Mouse (Mus musculus) liver, embryonic 11.5 days (tissue): ENCODE data around the gene Abcc6. TPM values are rescaled to one million over a fixed set of nuclear protein-coding genes. Genes with fewer than 3 reads are reported as not detected.

Experiments
- ATAC-seq: fragments of 200-750 bp; cut with Nextera tagmentation; replicated peaks from 2 replicates; pipeline ENCODE4 v1.8.0; 2017; ENCODE audit warnings: moderate number of reproducible peaks, mild to moderate bottlenecking, moderate TSS enrichment, moderate library complexity; ENCODE audit not compliant: low FRiP score
- DNase-seq: peaks from one replicate; pipeline ENCODE4 v3.0.0-alpha.2; 2017; ENCODE audit warnings: low spot score
- H3K27ac ChIP-seq: fragments of 300-500 bp; sonication (generic); 2 replicates; pipeline ENCODE4 v1.5.1; 2014; ENCODE audit warnings: mild to moderate bottlenecking, low read depth, low read length, control low read depth
- H3K27me3 ChIP-seq: fragments of 300-500 bp; sonication (generic); replicated peaks from 2 replicates; pipeline ENCODE4 v1.6.1; 2014; ENCODE audit warnings: low read length, mixed read lengths; ENCODE audit not compliant: control insufficient read depth, insufficient read depth
- H3K36me3 ChIP-seq: fragments of 300-500 bp; sonication (generic); 2 replicates; pipeline ENCODE4 v1.6.1; 2014; ENCODE audit warnings: mild to moderate bottlenecking, low read length, moderate library complexity, mixed read lengths; ENCODE audit not compliant: control insufficient read depth, insufficient read depth
- H3K4me1 ChIP-seq: fragments of 300-500 bp; sonication (generic); replicated peaks from 2 replicates; pipeline ENCODE4 v1.6.1; 2014; ENCODE audit warnings: low read length, mixed read lengths; ENCODE audit not compliant: control insufficient read depth, insufficient read depth
- H3K4me2 ChIP-seq: fragments of 300-500 bp; sonication (generic); 2 replicates; pipeline ENCODE4 v1.6.1; 2014; ENCODE audit warnings: mild to moderate bottlenecking, control low read depth, moderate library complexity
- H3K4me3 ChIP-seq: fragments of 300-500 bp; sonication (generic); 2 replicates; pipeline ENCODE4 v1.5.1; 2014; ENCODE audit warnings: low read depth, low read length, control low read depth
- H3K9ac ChIP-seq: fragments of 300-500 bp; sonication (generic); 2 replicates; pipeline ENCODE4 v1.6.1; 2014; ENCODE audit warnings: low read depth, low read length, control low read depth
- H3K9me3 ChIP-seq: fragments of 300-500 bp; sonication (generic); 2 replicates; pipeline ENCODE4 v1.6.1; 2016; ENCODE audit warnings: low read length, inconsistent platforms, mixed read lengths; ENCODE audit not compliant: control insufficient read depth
- WGBS: fragments of 180-500 bp; shearing (Covaris S2); extraction: QIAGEN DNeasy Blood & Tissue Kit; methylation state at CpG from one replicate; pipeline ENCODE4 v1.1.7; 2014; 5-methylcytosine and 5-hydroxymethylcytosine counted together
- polyA plus RNA-seq: library from polyadenylated mRNA; unstranded; fragments of >200 nt; fragmentation: Nextera tagmentation; extraction: Ambion mirVana; gene quantifications from 2 replicates; pipeline ENCODE4 v1.2.1, GENCODE M21; 2014

Gene Abcc6
- polyA plus RNA-seq, 1 experiment from 2014 or later: 5.4 TPM

DNA sequence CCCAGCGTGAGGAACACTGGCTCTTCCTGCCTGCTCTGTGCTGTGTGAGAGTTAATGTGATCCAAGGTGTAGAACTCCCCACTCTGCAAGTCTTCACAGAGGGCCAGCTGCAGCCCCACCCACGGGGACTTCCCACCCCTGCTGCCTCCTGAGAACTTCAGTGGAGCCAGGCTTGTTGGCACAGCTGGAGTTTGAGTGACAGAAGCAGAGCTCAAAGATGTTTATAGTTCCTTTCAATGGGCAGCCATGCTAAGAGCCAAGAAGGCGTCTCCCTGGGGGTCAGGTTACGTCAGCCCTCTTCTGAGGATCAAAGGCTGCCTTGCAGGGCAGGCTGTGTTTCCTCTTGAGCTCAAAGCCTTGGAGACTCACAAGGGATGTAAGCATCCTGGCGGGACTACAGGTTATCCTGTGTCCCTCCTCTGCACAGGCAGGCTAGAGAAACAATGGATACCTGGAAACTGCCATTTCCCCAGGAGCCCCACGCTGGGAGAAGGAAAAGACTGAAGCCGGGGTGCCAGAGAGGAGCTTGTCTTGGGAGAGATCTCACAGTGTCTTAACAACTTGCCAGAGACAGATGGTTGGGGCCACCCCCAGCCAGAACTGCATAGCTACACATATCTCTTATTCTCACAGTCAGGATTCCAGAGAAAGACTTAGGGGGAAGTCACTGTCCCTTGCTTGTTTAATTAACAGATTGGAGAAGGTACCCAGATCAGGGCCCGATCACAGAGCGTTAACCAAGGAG is 16.7 kb downstream of the Abcc6 start:
- Histone ChIP-seq H3K27ac (no peak overlapping the region), H3K27me3 (peaks cover 1% of the 10 kb centered on the region; the same call in 1 of the 2 replicates), H3K9ac (no peak overlapping the region), H3K9me3 (no peaks in the 10 kb centered on the region), H3K4me3 (no peak overlapping the region), H3K4me2 (no peak overlapping the region), H3K36me3 (no peaks in the 10 kb centered on the region), H3K4me1 (no peaks in the 10 kb centered on the region; the same call in 1 of the 2 replicates)
- 37% methylated on average over 9 of the region's 9 CpGs for WGBS
- ATAC-seq (no peak), DNase-seq (no peak)

DNA sequence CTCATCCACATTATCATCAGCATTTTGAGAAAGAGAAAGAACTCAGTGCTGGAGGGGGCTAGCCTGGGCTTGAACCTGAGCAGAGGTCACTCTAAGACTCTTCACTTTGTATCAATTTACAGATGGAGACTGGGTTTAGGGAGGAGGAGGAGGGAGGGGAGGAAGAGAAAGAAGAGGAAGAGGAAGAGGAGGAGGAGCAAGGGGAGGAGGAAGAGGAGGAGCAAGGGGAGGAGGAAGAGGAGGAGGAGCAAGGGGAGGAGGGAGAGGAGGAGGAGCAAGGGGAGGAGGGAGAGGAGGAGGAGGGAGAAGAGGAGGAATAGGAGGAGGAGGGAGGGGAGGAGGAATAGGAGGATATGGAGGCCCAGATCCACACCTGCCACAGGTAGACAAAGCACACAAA is 18.0 kb downstream of the Abcc6 start:
- H3K4me3 ChIP-seq: no peak overlapping the region
- no peak overlapping the region for H3K27ac ChIP-seq
- H3K4me1 ChIP-seq: no peaks in the 10 kb centered on the region; the same call in 1 of the 2 replicates

GRCm38 (mm10) chr7:46009578-46009977 is 20.5 kb downstream of the Abcc6 start:
- no peak for ATAC-seq
- Histone ChIP-seq H3K36me3 (no peaks in the 10 kb centered on the region), H3K27me3 (peaks cover 3% of the 10 kb centered on the region; the same call in 1 of the 2 replicates), H3K9me3 (no peaks in the 10 kb centered on the region), H3K9ac (no peak overlapping the region), H3K4me3 (no peak overlapping the region), H3K4me1 (no peaks in the 10 kb centered on the region; the same call in 1 of the 2 replicates), H3K4me2 (no peak overlapping the region), H3K27ac (no peak overlapping the region)
- WGBS: 19% methylated on average over 5 of the region's 5 CpGs
- DNase-seq: no peak

More for the DNA sequence above, 18.0 kb downstream of the Abcc6 start:
- Histone ChIP-seq H3K36me3 (no peaks in the 10 kb centered on the region), H3K9ac (no peak overlapping the region), H3K27me3 (peaks cover 3% of the 10 kb centered on the region; the same call in 1 of the 2 replicates), H3K4me2 (no peak overlapping the region), H3K9me3 (no peaks in the 10 kb centered on the region)
- DNase-seq: no peak
- no peak for ATAC-seq

GRCm38 (mm10) chr7:46002748-46003147 is 27.4 kb downstream of the Abcc6 start:
- no peaks in the 10 kb centered on the region for H3K27me3 ChIP-seq
- no peak overlapping the region for H3K4me3 ChIP-seq
- no peaks in the 10 kb centered on the region for H3K9me3 ChIP-seq
- no peak overlapping the region for H3K9ac ChIP-seq
- H3K4me1 ChIP-seq: no peaks in the 10 kb centered on the region
- DNase-seq: no peak
- H3K36me3 ChIP-seq: no peaks in the 10 kb centered on the region
- no peak overlapping the region for H3K27ac ChIP-seq
- 55% methylated on average over 4 of the region's 4 CpGs for WGBS
- ATAC-seq: no peak
- no peak overlapping the region for H3K4me2 ChIP-seq

GRCm38 (mm10) chr7:46000577-46000976 is 29.5 kb downstream of the Abcc6 start:
- H3K27ac ChIP-seq: no peak overlapping the region
- no peaks in the 10 kb centered on the region for H3K36me3 ChIP-seq
- no peak overlapping the region for H3K4me2 ChIP-seq
- no peaks in the 10 kb centered on the region for H3K27me3 ChIP-seq
- no peak for DNase-seq
- no peaks in the 10 kb centered on the region for H3K4me1 ChIP-seq
- no peaks in the 10 kb centered on the region for H3K9me3 ChIP-seq
- ATAC-seq: no peak
- no peak overlapping the region for H3K9ac ChIP-seq
- WGBS: 89% methylated on average over 4 of the region's 4 CpGs
- H3K4me3 ChIP-seq: no peak overlapping the region

- 66% methylated on average over 8 of the region's 8 CpGs for WGBS
- Histone ChIP-seq H3K4me1 (no peaks in the 10 kb centered on the region), H3K27me3 (no peaks in the 10 kb centered on the region), H3K4me2 (no peak overlapping the region), H3K9me3 (no peaks in the 10 kb centered on the region), H3K9ac (no peak overlapping the region), H3K4me3 (no peak overlapping the region), H3K36me3 (no peaks in the 10 kb centered on the region), H3K27ac (no peak overlapping the region)
- DNase-seq: no peak
- no peak for ATAC-seq
These were observed 37.6 kb downstream of the Abcc6 start for GRCm38 (mm10) chr7:45992470-45992869.

DNA sequence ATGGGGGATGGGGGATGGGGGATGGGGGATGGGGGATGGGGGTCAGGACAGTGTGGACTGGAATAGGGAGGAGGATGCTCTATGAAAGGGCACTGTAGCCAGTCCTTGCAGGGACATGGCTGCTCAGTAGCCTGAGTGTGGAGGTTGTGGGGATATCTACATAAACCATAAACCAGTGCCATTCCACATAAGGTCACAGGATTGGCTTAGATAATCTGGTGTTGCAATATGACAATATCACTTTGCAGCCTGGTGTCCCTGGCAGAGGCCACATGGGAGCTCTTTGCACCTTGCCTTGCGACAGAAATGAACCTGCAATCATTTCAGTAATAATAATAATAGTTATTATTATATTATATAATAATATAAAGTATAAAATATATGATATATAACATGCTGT is 41.8 kb downstream of the Abcc6 start:
- Histone ChIP-seq H3K36me3 (no peaks in the 10 kb centered on the region), H3K27me3 (no peaks in the 10 kb centered on the region), H3K9ac (no peak overlapping the region), H3K4me1 (no peaks in the 10 kb centered on the region), H3K27ac (no peak overlapping the region), H3K4me2 (no peak overlapping the region), H3K9me3 (no peaks in the 10 kb centered on the region), H3K4me3 (no peak overlapping the region)
- DNase-seq (no peak), ATAC-seq (no peak)
- WGBS: 70% methylated on average over 1 of the region's 1 CpGs

GRCm38 (mm10) chr7:45986893-45987292 is 43.2 kb downstream of the Abcc6 start:
- Histone ChIP-seq H3K27ac (no peak overlapping the region), H3K9me3 (no peaks in the 10 kb centered on the region), H3K36me3 (no peaks in the 10 kb centered on the region), H3K4me3 (no peak overlapping the region), H3K4me2 (no peak overlapping the region), H3K9ac (no peak overlapping the region), H3K27me3 (no peaks in the 10 kb centered on the region), H3K4me1 (no peaks in the 10 kb centered on the region)
- ATAC-seq (no peak), DNase-seq (no peak)
- 75% methylated on average over 6 of the region's 6 CpGs for WGBS

DNA sequence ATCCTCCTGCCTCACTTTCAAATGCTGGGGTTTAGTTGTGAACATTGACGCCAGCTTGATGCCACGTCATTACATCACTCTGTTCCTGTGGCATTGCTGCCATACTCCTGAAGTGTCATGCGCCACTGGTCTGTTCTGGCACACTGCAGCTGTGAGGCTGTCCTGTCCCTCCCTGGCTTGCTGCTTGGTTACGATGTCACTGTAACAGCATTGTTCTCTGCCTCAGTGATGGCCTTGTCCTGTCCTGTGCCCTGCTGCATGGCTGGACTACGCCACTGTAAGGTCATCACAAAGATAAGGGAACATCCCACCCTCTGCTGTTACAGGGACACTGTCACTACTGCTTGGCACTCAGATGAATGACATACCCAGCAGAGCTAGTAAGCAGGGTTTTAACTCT is 48.5 kb downstream of the Abcc6 start:
- Histone ChIP-seq H3K9ac (no peak overlapping the region), H3K4me2 (no peak overlapping the region), H3K27me3 (no peaks in the 10 kb centered on the region), H3K27ac (no peak overlapping the region), H3K4me3 (no peak overlapping the region), H3K4me1 (no peaks in the 10 kb centered on the region), H3K9me3 (no peaks in the 10 kb centered on the region), H3K36me3 (no peaks in the 10 kb centered on the region)
- DNase-seq (no peak), ATAC-seq (no peak)
- WGBS: 75% methylated on average over 5 of the region's 5 CpGs
